Mouse (Mus musculus): ENCODE data around the gene Il12a.

DNA sequence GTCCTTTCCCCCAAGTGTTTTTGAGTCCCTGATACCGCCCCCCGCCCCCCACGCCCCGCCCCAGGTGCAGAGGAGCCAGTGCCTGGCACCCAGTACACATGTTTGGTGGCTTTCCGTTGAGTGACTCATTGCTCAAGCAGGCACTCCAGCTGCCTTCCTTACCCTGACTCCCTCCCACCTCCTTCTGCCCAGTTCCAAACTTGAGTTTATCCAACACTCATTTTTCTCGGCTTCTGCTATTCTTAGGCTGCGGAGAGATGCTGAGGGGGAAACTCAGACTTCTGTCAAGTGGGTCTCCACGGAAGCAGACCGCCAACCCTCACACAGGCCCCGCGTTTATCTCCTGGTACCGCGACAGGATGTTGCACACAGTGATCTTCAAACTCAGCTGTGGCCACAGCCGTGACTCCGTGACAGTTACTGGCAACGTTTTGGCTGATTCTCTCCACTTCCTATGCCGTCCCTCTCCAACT, 13.6 kb upstream of the Il12a start:
- no peak for TF ChIP-seq POLR2A (IDR thresholded peaks at IDR 0.05; ENCODE audit: borderline replicate concordance, extremely low read depth, low read depth, low read length)
- no peak for TF ChIP-seq CTCF (IDR thresholded peaks at IDR 0.05; ENCODE audit: insufficient read depth, low read length)

All from lung, adult 2 months (tissue).